Mouse (Mus musculus) kidney, postnatal 10 days (tissue): Measurements from ENCODE around the gene Cmc1.
"Not testable (repeated sequence)": the region's sequence is repeated elsewhere in the genome, so short reads cannot be mapped to it uniquely, and the experiment has no call there.

ENCODE experiments used
- DNase-seq: peaks from one replicate; pipeline ENCODE4 v3.0.0; 2021; ENCODE audit warnings: mixed read lengths

The Cmc1 gene

GRCm38 (mm10) chr9:118149407-118150402 is at the start of gene Cmc1:
Gene Cmc1 (minus strand): TSS chr9:118150177.
- DNase-seq: peak; percentile 99

DNA sequence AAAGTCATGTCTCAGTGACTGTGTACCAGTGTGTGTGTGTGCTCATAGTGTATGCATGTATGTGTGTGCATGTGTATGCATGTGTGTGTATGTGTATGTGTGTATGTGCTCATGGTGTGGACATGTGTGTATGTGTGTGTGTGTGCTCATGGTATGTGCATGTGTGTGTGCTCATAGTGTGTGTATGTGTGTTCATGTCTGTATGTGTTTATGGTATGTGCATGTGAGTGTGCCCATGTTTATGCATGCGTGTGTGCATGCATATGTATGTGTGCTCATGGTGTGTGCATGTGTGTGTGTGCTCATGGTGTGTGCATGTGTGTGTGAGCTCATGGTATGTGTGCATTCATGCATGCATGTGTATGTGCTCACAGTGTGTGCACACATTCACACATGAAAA is 48.6 kb upstream of the Cmc1 start:
- DNase-seq: no peak

GRCm38 (mm10) chr9:118196661-118197390 is 46.8 kb upstream of the Cmc1 start:
- no peak for DNase-seq

GRCm38 (mm10) chr9:118193263-118193662 is 43.3 kb upstream of the Cmc1 start:
- no peak for DNase-seq

GRCm38 (mm10) chr9:118191276-118191675 is 41.3 kb upstream of the Cmc1 start:
- no peak for DNase-seq

- DNase-seq: no peak
These were observed 38.4 kb upstream of the Cmc1 start for GRCm38 (mm10) chr9:118188374-118188773.

GRCm38 (mm10) chr9:118187420-118187819 is 37.4 kb upstream of the Cmc1 start:
- DNase-seq: no peak

- no peak for DNase-seq
These were observed 36.8 kb upstream of the Cmc1 start for GRCm38 (mm10) chr9:118186776-118187175.

DNA sequence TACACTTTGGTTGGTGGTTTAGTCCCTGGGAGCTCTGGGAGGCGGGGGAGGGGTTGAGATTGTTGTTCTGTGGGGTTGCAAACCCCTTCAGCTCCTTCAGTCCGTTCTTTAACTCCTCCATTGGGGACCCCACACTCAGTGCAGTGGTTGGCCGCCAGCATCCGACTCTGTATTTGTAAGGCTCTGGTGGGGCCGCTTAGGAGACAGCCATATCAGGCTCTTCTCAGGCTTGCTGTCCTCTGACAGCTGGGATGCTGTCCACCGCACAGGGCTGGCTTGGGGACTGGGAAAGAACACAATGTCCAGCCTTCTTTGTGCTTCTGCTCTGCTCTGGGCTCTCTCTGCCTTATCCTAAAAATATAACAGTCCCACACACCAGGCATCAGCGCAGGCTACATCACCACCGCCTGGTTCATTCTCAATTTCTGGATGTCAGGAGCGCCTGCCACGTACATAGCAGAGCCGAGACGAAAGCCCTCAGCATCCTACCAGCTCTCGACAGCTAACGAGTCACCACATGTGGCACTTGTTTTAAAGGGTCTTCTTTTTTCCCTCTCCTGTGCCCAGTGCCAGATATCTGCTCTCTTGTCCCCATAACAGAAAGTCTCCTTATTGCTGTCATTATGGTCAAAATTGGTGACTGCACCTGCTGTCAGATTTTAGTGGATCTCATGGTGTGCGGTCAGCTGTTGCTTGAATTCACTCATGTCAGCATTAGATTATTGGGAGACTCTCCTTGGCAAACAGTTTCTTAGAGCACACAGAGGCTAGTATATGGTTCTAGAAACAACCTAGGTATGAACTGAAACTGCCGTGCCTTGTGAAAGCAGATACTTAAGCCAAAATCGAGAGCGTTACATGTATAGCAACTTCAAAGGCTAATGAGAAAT is 29.4 kb upstream of the Cmc1 start:
- DNase-seq: no peak

- DNase-seq: no peak
These were observed 26.7 kb upstream of the Cmc1 start for GRCm38 (mm10) chr9:118176687-118177086.

GRCm38 (mm10) chr9:118175411-118175810 is 25.4 kb upstream of the Cmc1 start:
- DNase-seq: no peak

GRCm38 (mm10) chr9:118173086-118173485 is 23.1 kb upstream of the Cmc1 start:
- no peak for DNase-seq

DNA sequence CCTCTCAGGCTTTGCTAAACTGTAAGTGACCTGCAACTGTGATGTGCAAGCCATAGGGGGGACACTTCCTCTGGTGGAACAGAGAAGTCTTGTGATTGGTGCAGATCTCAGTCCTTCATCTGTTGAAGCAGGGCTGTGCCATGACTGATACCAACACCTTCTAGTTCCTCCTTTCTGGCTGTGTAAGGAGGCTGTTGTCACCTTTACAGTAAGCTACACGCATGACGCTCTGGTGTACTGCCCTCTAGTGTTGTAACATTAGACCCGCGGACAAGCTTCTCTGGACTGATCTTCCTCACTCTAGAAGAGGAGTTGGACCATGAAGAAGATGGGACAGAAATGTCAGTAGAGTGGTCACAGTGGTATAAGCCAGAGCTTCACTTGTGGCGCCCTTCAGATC is 18.6 kb upstream of the Cmc1 start:
- DNase-seq: peak; percentile 17

- no peak for DNase-seq
These were observed 17.6 kb upstream of the Cmc1 start for GRCm38 (mm10) chr9:118167606-118168005.

DNA sequence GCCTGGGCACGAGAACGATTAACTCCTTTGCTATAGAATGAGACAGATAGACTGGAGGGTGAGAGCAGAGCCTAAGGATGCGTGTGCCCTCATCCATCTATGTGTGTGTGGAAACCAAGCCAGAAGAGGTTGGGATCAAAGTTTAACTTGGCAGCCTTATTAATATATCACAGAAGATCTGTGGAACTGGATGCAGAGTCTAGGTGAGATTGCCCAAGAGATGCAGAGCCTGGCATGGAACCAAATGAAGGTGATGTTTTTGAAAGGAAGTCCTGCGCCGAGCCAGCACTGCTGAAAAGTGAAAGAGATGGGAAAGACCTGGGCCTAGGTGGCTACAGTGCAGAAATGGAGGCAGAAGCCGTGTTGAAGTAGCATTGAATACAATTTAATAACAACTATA is 11.6 kb upstream of the Cmc1 start:
- DNase-seq: peak; percentile 22

- no peak for DNase-seq
These were observed 10.0 kb upstream of the Cmc1 start for GRCm38 (mm10) chr9:118159936-118160335.

GRCm38 (mm10) chr9:118158201-118158600 is 8.2 kb upstream of the Cmc1 start:
- no peak for DNase-seq

DNA sequence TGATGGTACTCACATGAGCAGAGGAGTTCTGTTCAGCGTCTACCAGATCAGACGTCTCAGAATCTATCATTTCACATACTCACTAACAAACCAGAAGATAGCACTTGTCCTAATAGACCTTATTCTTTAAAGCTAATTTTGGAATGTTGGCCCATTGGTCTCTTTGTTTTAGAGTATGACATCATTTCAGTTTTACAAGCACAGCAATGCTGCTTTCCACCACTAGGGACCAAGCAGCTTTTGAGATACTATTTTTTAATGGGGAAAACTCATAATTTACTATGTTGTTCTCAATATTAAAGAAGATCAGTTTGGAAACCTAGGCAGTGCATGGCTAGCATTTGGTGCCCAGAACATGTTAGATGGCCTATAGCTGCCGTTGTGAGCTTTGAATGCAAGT is 7.3 kb upstream of the Cmc1 start:
- DNase-seq: no peak

DNA sequence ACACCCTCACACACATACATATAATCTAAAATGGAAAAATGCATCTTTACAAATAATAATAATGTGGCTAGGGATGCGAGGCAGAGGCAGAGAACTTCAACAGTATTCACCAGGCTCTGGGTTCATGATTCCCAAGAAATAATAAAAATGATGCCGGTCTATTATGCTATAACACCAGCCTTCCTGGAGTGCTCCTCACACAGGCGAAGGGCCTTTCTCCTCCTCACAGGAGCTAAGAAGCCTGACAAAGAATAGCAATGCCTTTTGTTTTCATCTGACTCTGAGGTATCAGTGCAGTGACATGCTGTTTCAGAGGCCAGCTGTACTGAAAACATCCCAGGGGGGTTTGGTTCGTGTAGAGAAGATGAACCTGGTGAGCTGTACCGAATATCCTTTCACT is 4.7 kb upstream of the Cmc1 start:
- DNase-seq: no peak

GRCm38 (mm10) chr9:118151221-118151507 is 1.2 kb upstream of the Cmc1 start:
- DNase-seq: no peak

DNA sequence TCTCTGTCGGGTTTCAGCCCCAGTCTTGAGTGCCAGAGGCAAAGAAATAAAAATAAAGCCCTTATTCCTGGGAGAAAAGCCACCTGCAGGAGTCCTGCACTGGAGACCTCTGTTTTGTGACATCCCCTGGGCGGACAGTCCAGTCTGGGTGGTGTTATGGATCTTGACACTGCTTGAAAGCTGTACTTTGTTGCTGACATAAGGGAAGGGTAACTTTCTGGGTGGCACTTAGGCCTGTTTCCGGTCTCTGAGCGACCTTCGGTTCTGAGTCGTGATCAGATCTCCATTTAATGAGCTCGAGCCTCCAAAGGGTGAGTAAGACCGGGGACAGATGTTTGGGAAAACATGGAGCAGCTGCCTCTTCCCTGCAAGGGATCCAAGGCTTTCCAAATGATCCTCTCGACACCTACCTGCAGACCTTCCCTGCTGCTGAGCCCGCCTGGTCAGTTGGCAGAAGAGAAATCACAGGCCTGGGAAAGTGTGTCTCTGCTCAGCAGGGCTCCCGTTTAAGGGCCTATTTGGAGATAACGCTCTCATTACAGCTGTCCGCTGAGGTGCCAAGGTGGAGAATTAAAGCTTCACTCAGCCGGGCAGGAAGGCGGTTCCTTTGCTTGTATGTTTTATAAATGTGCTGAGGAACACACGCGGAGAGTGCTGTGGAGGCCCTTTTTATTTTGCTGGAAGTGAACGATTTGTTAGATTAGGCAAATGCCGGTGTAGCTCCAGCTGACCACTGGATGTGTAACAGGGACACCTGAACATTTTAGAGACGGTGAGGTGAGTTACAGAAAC is 648 bp upstream of the Cmc1 start:
- DNase-seq: peak; percentile 9

DNA sequence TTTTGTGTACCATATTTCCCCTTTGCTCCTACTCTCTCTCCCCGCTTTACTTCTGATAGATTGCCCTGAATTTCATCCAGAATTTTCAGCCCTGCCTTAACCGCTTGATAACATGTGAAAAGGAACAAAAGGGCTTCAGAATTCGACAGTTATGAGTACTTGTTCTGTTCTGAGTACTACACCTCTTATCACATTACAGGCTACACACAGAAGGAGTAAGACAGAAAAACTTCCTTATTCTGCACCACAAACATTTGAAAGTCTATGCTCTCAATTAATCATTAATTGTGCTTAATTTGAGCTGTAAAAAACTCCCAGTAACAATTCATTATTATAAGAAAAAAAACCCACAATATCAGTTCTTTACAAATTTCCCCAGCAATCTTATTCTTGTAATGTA is 9.6 kb downstream of the Cmc1 start:
- DNase-seq: not testable (repeated sequence)
